21 mouse cellular contexts compared by ENCODE assay signal in the genomic region with DNA sequence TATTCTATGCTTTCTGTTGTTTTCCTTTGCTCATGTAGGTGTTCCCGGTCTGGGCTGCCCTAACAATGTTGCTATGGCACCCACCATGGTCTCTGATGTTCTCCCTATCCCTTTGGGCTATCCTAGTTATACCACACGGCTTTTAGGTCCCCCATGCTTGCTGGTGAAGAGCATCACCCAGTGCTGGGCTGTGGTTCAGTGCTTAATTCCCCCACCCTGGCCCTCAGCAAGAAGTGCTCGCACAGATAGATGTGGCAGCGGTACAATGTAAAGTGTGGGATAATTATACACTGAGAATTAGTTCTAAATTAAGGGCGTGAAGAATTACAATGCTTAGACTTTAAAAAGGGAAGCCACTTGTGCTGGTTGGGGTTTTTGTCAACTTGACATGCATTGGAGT.
"Had no signal": no experiment of that assay in that cellular context is flagged by ENCODE, and none has a peak within 500 bp of the region (broad histone marks: within the 10 kb centered on the region; RNA-seq: fewer than 3 reads in every experiment).

No protein-coding gene starts in this region.

- H3K4me3 ChIP-seq: liver, embryonic 15.5 days; lung, embryonic 15.5 days; midbrain, embryonic 10.5 days; midbrain, embryonic 12.5 days; myocyte; neural tube, embryonic 13.5 days; neural tube, embryonic 15.5 days; stomach, embryonic 15.5 days had no signal

- H3K27me3 ChIP-seq: lung, embryonic 15.5 days; midbrain, embryonic 12.5 days; neural tube, embryonic 13.5 days; neural tube, embryonic 15.5 days; stomach, embryonic 15.5 days had no signal

- DNase-seq: liver, postnatal 0 days; lung, adult 2 months; lung, postnatal 14 days; lung, postnatal 36 days; midbrain, embryonic 14.5 days; right cerebral cortex, postnatal 14 days; thymus, adult 18-20 months; thymus, postnatal 14 days; thymus, postnatal 36 days had no signal

- H3K36me3 ChIP-seq: liver, embryonic 15.5 days; lung, embryonic 15.5 days; midbrain, embryonic 12.5 days; neural tube, embryonic 13.5 days; neural tube, embryonic 15.5 days; stomach, embryonic 15.5 days had no signal

- ATAC-seq: liver, postnatal 0 days; lung, postnatal 0 days; midbrain, embryonic 16.5 days had no signal

- H3K27ac ChIP-seq: liver, embryonic 15.5 days; lung, embryonic 15.5 days; macrophage; midbrain, embryonic 10.5 days; midbrain, embryonic 12.5 days; neural tube, embryonic 13.5 days; neural tube, embryonic 15.5 days; stomach, embryonic 15.5 days; stomach, postnatal 0 days had no signal

- H3K4me1 ChIP-seq: liver, embryonic 15.5 days; midbrain, embryonic 10.5 days; midbrain, embryonic 12.5 days; neural tube, embryonic 13.5 days; neural tube, embryonic 15.5 days had no signal
